Mouse (Mus musculus) retina, embryonic 14.5 days (tissue): Measurements from ENCODE around the gene Ethe1.
A peak's percentile ranks its signal among the peaks of the same experiment; 100 is the strongest.

ENCODE experiments used
- DNase-seq: peaks from one replicate; pipeline ENCODE4 v3.0.0-alpha.2; 2015; ENCODE audit warnings: low spot score

Ethe1 gene

GRCm38 (mm10) chr7:24587330-24588105 is at the start of gene Ethe1, which contains the start of gene Zfp575:
Gene Ethe1, plus strand, starts transcription at chr7:24587543.
Gene Zfp575, minus strand, starts transcription at chr7:24587641.
- DNase-seq = peak; percentile 77

DNA sequence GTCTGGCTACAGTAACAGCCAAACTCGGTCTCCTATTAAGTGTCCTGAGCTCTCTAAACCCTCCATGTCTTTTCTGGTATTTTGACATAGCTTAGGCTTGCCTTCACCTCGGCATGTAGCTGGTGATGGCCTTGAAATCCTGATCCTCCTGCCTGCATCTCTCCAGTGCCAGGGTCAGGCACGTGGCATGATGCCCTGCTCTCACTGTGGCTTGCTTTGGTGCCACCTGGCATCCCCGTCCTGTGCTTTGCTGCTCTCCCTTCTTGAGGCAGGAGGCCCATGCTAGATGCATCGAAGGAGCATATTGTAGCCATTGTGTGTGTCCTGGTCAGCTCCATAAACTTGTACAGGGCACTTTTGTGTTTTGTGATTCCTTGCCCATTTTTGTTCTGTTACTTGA is 49.8 kb upstream of the Ethe1 start:
- no peak for DNase-seq

DNA sequence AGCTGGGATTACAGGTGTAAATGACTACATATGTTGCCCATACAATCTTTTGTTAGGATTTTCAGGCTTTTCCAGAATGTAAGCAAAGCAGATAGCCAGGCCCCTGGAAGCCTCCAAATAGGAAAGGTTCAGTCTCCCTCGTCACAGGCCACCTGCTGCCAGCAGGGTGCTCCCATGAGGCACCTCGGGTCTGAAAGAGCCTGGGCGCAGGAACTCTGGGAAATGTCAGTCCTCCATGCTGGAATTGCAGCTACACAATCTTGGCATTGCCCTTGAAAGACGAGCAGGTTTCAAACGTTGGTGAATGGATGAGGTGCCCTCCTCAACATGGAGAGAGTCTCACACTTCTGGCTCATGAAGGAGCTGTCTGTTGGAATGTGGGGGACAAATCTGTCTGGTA is 49.2 kb upstream of the Ethe1 start:
- DNase-seq = no peak

- DNase-seq = no peak
These were observed 48.6 kb upstream of the Ethe1 start for GRCm38 (mm10) chr7:24538701-24539100.

DNA sequence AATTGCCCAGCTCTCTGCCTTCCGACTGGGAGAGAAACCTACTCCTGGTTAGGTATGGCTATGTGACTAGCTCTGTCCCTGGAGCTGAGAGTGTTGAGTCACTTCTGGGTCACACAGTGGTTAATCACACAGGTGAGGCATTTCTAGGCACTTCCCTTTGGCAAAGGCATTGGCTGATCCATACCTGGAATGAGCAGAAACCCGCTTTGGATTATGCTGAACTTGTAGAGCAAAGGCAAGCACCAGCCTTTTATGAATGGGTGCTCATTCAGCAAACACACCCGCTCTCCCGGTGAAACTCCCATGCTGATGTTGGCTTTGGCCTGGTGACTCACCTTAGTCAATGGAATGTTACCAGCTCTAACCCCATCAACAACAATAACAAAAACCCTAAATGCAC is 47.7 kb upstream of the Ethe1 start:
- DNase-seq = no peak

DNA sequence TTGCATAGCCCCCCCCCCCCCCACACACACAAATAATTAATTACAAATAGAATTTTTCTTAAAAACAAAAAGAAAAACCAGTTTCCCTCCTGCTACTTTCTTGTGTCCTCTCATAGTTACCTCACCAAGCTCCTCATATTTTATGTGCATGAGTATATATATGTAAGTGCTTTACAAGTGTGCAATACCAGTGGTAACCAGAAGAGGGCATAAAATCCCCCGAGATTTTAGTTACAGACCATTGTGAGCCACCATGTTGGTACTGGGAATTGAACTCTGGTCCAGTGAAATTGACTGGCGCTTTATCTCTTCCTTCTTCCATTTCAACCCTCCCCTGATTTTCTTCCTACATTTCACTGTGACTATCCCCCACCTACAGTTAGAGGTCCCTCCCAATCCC is 42.8 kb upstream of the Ethe1 start:
- DNase-seq = peak; percentile 43

DNA sequence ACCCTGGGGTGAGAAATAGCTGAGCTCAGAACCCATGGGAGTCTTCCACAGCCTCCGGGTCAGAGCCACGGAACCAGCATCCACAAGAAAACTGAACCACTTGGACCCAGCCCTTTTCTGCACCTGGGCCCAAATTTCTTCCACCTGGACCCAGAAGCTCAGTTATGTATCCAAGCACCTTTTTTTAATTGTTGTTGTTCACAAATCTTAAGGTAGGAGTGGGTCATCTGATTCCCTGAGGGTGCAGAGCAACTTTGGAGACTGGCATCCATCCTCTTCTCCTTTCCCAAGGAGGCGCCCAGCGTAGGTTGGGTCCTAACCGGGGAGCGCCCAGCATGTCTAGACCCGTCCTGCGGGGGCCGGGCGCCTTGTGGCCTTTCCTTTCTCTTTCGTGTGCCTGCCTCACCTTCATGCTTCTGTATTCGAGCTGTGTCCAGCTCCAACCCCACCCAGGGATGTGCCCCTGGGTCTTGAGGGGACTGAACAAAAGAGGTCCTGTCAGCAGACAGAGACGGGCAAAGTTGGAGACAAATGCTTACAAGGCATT is 41.2 kb upstream of the Ethe1 start, which contains the start of the genes Pinlyp and Xrcc1:
Gene Pinlyp, minus strand, starts transcription at position 51 of the 547 bp plus-strand sequence.
Gene Xrcc1, plus strand, starts transcription at position 222 of the 547 bp plus-strand sequence.
- DNase-seq = no peak

DNA sequence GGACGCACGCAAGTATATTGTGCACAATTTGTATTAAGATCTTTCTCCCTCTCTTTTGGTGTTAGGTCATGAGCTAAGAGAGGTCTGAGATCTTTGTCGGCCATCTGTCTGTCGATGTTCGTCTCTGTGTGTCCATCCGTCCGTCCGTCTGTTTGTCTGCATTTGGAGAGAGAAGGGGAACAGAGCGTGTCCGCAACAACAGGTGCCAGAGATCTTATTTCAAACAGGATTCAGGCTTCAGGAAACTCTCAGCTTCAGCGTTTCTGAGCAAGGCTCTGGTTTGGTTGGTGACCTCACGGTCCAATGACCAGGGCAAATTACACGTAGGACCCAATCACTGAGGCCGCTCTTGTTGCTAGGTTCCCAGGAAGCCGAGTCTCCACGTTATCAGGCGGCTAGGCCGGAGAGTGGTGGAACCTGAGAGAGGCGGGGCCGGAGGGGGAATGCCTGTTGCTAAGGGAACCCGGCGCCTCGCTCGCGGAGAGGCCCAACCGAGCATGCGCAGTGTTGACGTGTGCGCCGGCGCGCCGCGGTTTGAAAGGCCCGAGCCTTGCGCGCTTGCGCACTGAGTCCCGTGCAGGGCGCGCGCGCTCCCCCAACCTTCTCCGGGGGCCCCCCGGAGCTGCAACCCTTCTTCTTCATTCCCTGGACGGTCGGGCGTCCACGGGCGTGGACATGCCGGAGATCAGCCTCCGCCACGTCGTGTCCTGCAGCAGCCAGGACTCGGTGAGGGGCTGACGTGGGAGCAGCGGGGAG is 40.5 kb upstream of the Ethe1 start:
- peak; percentile 99 for DNase-seq

GRCm38 (mm10) chr7:24547534-24548036 is 39.8 kb upstream of the Ethe1 start:
- no peak for DNase-seq

GRCm38 (mm10) chr7:24551985-24552759 is 35.2 kb upstream of the Ethe1 start:
- DNase-seq = no peak

- DNase-seq = no peak
These were observed 31.6 kb upstream of the Ethe1 start for GRCm38 (mm10) chr7:24555786-24556185.

- DNase-seq = no peak
These were observed 25.9 kb upstream of the Ethe1 start for GRCm38 (mm10) chr7:24561450-24561849.

- DNase-seq = no peak
These were observed 24.0 kb upstream of the Ethe1 start for GRCm38 (mm10) chr7:24563191-24563836.

- DNase-seq = no peak
These were observed 23.5 kb upstream of the Ethe1 start for GRCm38 (mm10) chr7:24563837-24564206.

GRCm38 (mm10) chr7:24564607-24565265 is 22.6 kb upstream of the Ethe1 start:
- peak; percentile 86 for DNase-seq

DNA sequence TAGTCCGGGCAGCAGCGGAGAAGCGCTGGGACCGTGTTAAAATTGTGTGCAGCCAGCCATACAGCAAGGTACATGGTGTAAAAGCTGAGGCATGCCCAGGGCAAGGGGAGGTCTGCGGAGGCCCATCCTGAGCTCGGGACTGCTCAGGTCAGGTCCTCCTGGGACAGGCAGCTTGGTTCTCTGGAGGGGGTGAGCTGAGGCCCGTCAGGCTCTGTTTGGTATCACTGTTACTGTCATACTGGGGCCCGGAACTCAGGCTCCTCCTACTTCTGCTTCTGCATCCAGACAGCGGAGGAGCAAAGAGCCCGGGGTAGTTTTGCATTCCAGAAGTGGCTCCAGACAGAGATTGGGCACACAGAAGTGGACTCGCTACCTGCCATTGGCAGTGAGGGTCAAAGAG is 21.7 kb upstream of the Ethe1 start:
- no peak for DNase-seq

DNA sequence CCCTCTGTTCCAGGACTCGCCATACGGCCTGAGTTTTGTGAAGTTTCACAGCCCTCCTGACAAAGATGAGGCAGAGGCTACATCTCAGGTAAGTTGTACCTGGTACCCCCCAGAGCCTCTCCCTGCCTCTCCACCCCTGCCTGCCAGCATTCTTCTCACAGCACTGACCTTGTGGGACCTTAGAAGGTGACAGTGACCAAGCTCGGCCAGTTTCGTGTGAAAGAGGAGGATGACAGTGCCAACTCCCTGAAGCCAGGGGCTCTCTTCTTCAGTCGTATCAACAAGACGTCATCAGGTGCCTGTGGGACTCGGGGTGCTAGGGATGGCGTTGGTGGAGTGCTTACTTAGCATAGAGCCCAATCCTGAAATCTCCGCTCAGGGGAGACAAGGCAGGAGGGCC is 21.1 kb upstream of the Ethe1 start:
- no peak for DNase-seq

DNA sequence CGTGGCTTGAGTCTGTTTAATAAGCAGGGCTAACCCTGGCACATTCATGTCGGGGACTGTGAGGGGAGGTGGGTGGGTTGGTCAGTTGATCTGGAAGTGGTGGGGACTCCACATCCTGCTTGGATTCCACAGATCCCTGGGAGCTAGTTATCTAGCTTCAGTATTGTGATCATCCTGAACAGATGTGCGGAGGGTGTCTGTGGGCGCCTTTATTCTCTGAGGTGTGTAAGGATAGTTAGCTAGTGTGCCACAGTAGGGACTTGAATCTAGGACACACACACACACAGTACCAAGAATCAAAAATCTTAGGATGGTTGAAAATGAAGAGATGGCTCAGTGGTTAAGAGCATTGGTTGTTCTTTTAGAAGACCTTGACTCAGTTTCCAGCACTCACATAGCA is 18.8 kb upstream of the Ethe1 start:
- no peak for DNase-seq

GRCm38 (mm10) chr7:24571071-24571470 is 16.3 kb upstream of the Ethe1 start:
- no peak for DNase-seq

DNA sequence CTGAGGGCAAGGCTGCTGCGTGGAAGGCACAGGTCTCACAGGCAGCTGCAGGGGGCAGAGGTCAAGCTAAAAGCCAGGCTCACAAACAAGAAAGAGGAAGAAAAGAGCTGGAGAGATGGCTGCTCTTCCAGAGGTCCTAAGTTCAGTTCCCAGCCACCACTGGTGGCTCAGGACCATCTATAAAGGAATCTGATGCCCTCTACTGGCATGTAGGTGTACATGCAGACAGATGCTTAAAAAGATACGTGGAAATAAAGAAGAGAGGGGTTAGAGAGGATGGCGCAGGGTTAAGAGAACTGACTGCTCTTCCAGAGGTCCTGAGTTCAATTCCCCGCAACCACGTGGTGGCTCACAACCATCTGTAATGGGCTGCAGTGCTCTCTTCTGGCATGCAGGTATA is 14.9 kb upstream of the Ethe1 start:
- peak; percentile 44 for DNase-seq

GRCm38 (mm10) chr7:24574224-24574796 is 13.0 kb upstream of the Ethe1 start:
- DNase-seq = no peak
